Mouse (Mus musculus): Measurements from ENCODE around the gene Kif27.

GRCm38 (mm10) chr13:58400576-58400975 is 41.7 kb upstream of the Kif27 start:
- TF ChIP-seq EP300 (IDR thresholded peaks at IDR 0.05; ENCODE audit: low read depth) (no peak), CTCF (IDR thresholded peaks at IDR 0.05; ENCODE audit: low read depth) (no peak)

Measured in liver, embryonic 14.5 days (tissue).